Mouse (Mus musculus): ENCODE measurements around the gene Scamp1. TPM values are rescaled to one million over a fixed set of nuclear protein-coding genes. Genes with fewer than 3 reads are reported as not detected.
A peak's percentile ranks its signal among the peaks of the same experiment; 100 is the strongest.

Scamp1 gene
- polyA plus RNA-seq, 1 experiment from 2014 or later, result 29.1 TPM

GRCm38 (mm10) chr13:94164501-94164900, 121.2 kb downstream of the Scamp1 start:
- H3K4me2 ChIP-seq (ENCODE audit: low read depth, low read length), result no peak overlapping the region
- H3K9me3 ChIP-seq (ENCODE audit: control insufficient read depth, low read length), result no peaks in the 10 kb centered on the region
- H3K27me3 ChIP-seq (replicated peaks; ENCODE audit: control insufficient read depth, insufficient read depth, low read length), result no peaks in the 10 kb centered on the region
- H3K9ac ChIP-seq (ENCODE audit: low read depth, low read length), result no peak overlapping the region
- ATAC-seq, result peak; percentile 12; the same call in 1 of the 2 replicates
- H3K4me1 ChIP-seq (ENCODE audit: control insufficient read depth, insufficient read depth, low read length), result peaks cover 18% of the 10 kb centered on the region
- peak overlapping the region; percentile 9 for H3K27ac ChIP-seq (ENCODE audit: low read length)
- H3K36me3 ChIP-seq (ENCODE audit: control insufficient read depth, insufficient read depth, low read length), result no peaks in the 10 kb centered on the region
- 50% methylated on average over 6 of the region's 6 CpGs for WGBS
- no peak overlapping the region for H3K4me3 ChIP-seq (ENCODE audit: low read length)

- Histone ChIP-seq H3K36me3 (ENCODE audit: control insufficient read depth, insufficient read depth, low read length) (no peaks in the 10 kb centered on the region), H3K4me2 (ENCODE audit: low read depth, low read length) (peak overlapping the region; percentile 17), H3K9me3 (ENCODE audit: control insufficient read depth, low read length) (no peaks in the 10 kb centered on the region), H3K4me1 (ENCODE audit: control insufficient read depth, insufficient read depth, low read length) (peaks cover 25% of the 10 kb centered on the region), H3K27me3 (replicated peaks; ENCODE audit: control insufficient read depth, insufficient read depth, low read length) (no peaks in the 10 kb centered on the region), H3K9ac (ENCODE audit: low read depth, low read length) (no peak overlapping the region), H3K27ac (ENCODE audit: low read length) (peak overlapping the region; percentile 84), H3K4me3 (ENCODE audit: low read length) (no peak overlapping the region)
- peak; percentile 93 for ATAC-seq
- 67% methylated on average over 7 of the region's 7 CpGs for WGBS
These were observed 126.0 kb downstream of the Scamp1 start for GRCm38 (mm10) chr13:94159478-94160220.

GRCm38 (mm10) chr13:94158864-94159477, 126.7 kb downstream of the Scamp1 start:
- Histone ChIP-seq H3K4me2 (ENCODE audit: low read depth, low read length) (no peak overlapping the region), H3K27me3 (replicated peaks; ENCODE audit: control insufficient read depth, insufficient read depth, low read length) (no peaks in the 10 kb centered on the region), H3K9me3 (ENCODE audit: control insufficient read depth, low read length) (no peaks in the 10 kb centered on the region), H3K27ac (ENCODE audit: low read length) (peak overlapping the region; percentile 84), H3K9ac (ENCODE audit: low read depth, low read length) (peak overlapping the region; percentile 35; the same call in 1 of the 2 replicates), H3K4me3 (ENCODE audit: low read length) (no peak overlapping the region), H3K36me3 (ENCODE audit: control insufficient read depth, insufficient read depth, low read length) (no peaks in the 10 kb centered on the region), H3K4me1 (ENCODE audit: control insufficient read depth, insufficient read depth, low read length) (peaks cover 25% of the 10 kb centered on the region)
- WGBS, result 54% methylated on average over 6 of the region's 6 CpGs
- no peak for ATAC-seq

GRCm38 (mm10) chr13:94155657-94156429, 129.8 kb downstream of the Scamp1 start:
- Histone ChIP-seq H3K4me3 (ENCODE audit: low read length) (no peak overlapping the region), H3K9ac (ENCODE audit: low read depth, low read length) (no peak overlapping the region), H3K27ac (ENCODE audit: low read length) (no peak overlapping the region), H3K36me3 (ENCODE audit: control insufficient read depth, insufficient read depth, low read length) (no peaks in the 10 kb centered on the region), H3K27me3 (replicated peaks; ENCODE audit: control insufficient read depth, insufficient read depth, low read length) (no peaks in the 10 kb centered on the region), H3K4me1 (ENCODE audit: control insufficient read depth, insufficient read depth, low read length) (peaks cover 25% of the 10 kb centered on the region), H3K9me3 (ENCODE audit: control insufficient read depth, low read length) (no peaks in the 10 kb centered on the region), H3K4me2 (ENCODE audit: low read depth, low read length) (no peak overlapping the region)
- WGBS, result 59% methylated on average over 9 of the region's 9 CpGs
- ATAC-seq, result no peak

- H3K4me2 ChIP-seq (ENCODE audit: low read depth, low read length), result no peak overlapping the region
- H3K27me3 ChIP-seq (replicated peaks; ENCODE audit: control insufficient read depth, insufficient read depth, low read length), result no peaks in the 10 kb centered on the region
- H3K9me3 ChIP-seq (ENCODE audit: control insufficient read depth, low read length), result no peaks in the 10 kb centered on the region
- no peak for ATAC-seq
- no peak overlapping the region for H3K4me3 ChIP-seq (ENCODE audit: low read length)
- H3K4me1 ChIP-seq (ENCODE audit: control insufficient read depth, insufficient read depth, low read length), result peaks cover 18% of the 10 kb centered on the region
- no peak overlapping the region for H3K27ac ChIP-seq (ENCODE audit: low read length)
- no peaks in the 10 kb centered on the region for H3K36me3 ChIP-seq (ENCODE audit: control insufficient read depth, insufficient read depth, low read length)
- no peak overlapping the region for H3K9ac ChIP-seq (ENCODE audit: low read depth, low read length)
- WGBS, result 78% methylated on average over 15 of the region's 15 CpGs
These were observed 131.0 kb downstream of the Scamp1 start for GRCm38 (mm10) chr13:94154512-94155296.

GRCm38 (mm10) chr13:94153658-94154057, 132.0 kb downstream of the Scamp1 start:
- Histone ChIP-seq H3K27ac (ENCODE audit: low read length) (no peak overlapping the region), H3K27me3 (replicated peaks; ENCODE audit: control insufficient read depth, insufficient read depth, low read length) (no peaks in the 10 kb centered on the region)

GRCm38 (mm10) chr13:94152836-94153235, 132.8 kb downstream of the Scamp1 start:
- Histone ChIP-seq H3K4me2 (ENCODE audit: low read depth, low read length) (no peak overlapping the region), H3K4me3 (ENCODE audit: low read length) (no peak overlapping the region), H3K9ac (ENCODE audit: low read depth, low read length) (no peak overlapping the region), H3K36me3 (ENCODE audit: control insufficient read depth, insufficient read depth, low read length) (no peaks in the 10 kb centered on the region), H3K27me3 (replicated peaks; ENCODE audit: control insufficient read depth, insufficient read depth, low read length) (no peaks in the 10 kb centered on the region), H3K4me1 (ENCODE audit: control insufficient read depth, insufficient read depth, low read length) (peaks cover 14% of the 10 kb centered on the region), H3K27ac (ENCODE audit: low read length) (no peak overlapping the region), H3K9me3 (ENCODE audit: control insufficient read depth, low read length) (no peaks in the 10 kb centered on the region)
- ATAC-seq, result no peak
- WGBS, result 93% methylated on average over 10 of the region's 10 CpGs

More at GRCm38 (mm10) chr13:94153658-94154057, 132.0 kb downstream of the Scamp1 start:
- 84% methylated on average over 6 of the region's 6 CpGs for WGBS
- ATAC-seq, result no peak
- H3K4me3 ChIP-seq (ENCODE audit: low read length), result no peak overlapping the region
- H3K9ac ChIP-seq (ENCODE audit: low read depth, low read length), result no peak overlapping the region
- no peaks in the 10 kb centered on the region for H3K9me3 ChIP-seq (ENCODE audit: control insufficient read depth, low read length)
- H3K4me1 ChIP-seq (ENCODE audit: control insufficient read depth, insufficient read depth, low read length), result peaks cover 13% of the 10 kb centered on the region
- no peaks in the 10 kb centered on the region for H3K36me3 ChIP-seq (ENCODE audit: control insufficient read depth, insufficient read depth, low read length)
- H3K4me2 ChIP-seq (ENCODE audit: low read depth, low read length), result no peak overlapping the region

All from intestine, embryonic 16.5 days (tissue).